Mouse (Mus musculus) liver, embryonic 14.5 days (tissue): ENCODE measurements around the gene Fgf8.

Experiments
- CTCF ChIP-seq: IDR thresholded peaks from 2 replicates; pipeline ENCODE4 v1.5.1; 2016; ENCODE audit warnings: antibody characterized with exemption, low read depth, control low read depth
- EP300 ChIP-seq: IDR thresholded peaks from 2 replicates; pipeline ENCODE4 v1.6.1; 2016; ENCODE audit warnings: antibody characterized with exemption, low read depth

GRCm38 (mm10) chr19:45746153-45747020, 3.7 kb upstream of the Fgf8 start:
- TF ChIP-seq EP300 (no peak), CTCF (peak; percentile 96)
